Mouse (Mus musculus) cortical plate, adult 2 months (tissue): ENCODE results near the gene Cks1b.

ENCODE experiments used
- CTCF ChIP-seq: fragments of 200-500 bp; IDR thresholded peaks from 2 replicates; pipeline ENCODE4 v1.5.1; 2011; ENCODE audit warnings: mild to moderate bottlenecking, control low read depth, low read length; ENCODE audit not compliant: insufficient read depth; ENCODE audit errors: extremely low read depth
- POLR2A ChIP-seq: fragments of 200-500 bp; IDR thresholded peaks from 2 replicates; pipeline ENCODE4 v1.6.1; 2011; ENCODE audit warnings: mild to moderate bottlenecking, low read length, control low read depth; ENCODE audit not compliant: insufficient read depth; ENCODE audit errors: extremely low read depth

- TF ChIP-seq CTCF (no peak), POLR2A (no peak)
Observed at GRCm38 (mm10) chr3:89367338-89367737, 50.8 kb downstream of the Cks1b start.
